Mouse (Mus musculus): ENCODE results near the gene Ubald2. TPM values are rescaled to one million over a fixed set of nuclear protein-coding genes. Genes with fewer than 3 reads are reported as not detected.
A peak's percentile ranks its signal among the peaks of the same experiment; 100 is the strongest.

The Ubald2 gene
- polyA plus RNA-seq, 1 experiment from 2014 or later: 36.3 TPM

DNA sequence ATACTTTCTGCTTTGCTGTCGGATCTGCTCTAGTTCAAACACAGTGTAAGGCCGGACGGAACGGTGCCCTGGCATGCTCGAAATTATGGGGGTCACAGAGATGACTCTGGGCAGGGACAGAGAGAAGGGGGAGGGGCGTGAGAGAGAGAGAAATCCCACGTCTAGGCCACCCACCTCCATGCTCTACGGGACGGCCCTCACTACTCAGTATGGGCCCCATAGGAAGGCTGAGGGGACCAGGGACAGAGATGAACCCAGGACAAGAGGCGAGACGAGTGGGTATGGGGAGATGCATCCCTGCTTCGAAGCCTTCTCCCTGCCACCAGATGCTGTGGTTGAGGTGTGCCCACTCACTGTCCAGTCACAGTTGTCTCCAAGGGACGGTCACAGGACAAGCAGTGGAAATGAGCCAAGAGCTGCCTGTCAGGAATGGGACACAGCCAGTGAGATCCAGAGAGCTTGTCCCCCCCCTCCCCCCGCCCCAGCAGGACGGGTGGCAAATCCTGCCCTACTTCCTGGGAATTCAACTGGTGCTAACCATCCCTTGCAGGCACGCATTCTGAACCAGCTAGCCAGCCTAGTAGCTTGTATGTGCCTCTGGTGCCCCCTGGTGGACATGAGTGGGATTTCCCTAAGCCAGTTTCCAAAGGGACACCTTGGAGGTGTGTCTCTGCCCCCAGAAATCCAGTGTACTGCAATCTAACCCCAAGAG lies 11.9 kb downstream of the Ubald2 start:
- H3K9ac ChIP-seq (ENCODE audit: low read depth, low read length): no peak overlapping the region
- H3K9me3 ChIP-seq (replicated peaks; ENCODE audit: control insufficient read depth, low read length, poor library complexity, severe bottlenecking): peaks cover 3% of the 10 kb centered on the region
- H3K36me3 ChIP-seq (ENCODE audit: control insufficient read depth, insufficient read depth, low read length): no peaks in the 10 kb centered on the region
- no peak overlapping the region for H3K27ac ChIP-seq (ENCODE audit: low read length)
- no peak overlapping the region for H3K4me3 ChIP-seq (ENCODE audit: low read depth, low read length)
- H3K27me3 ChIP-seq (ENCODE audit: control insufficient read depth, insufficient read depth, low read depth, low read length): peaks cover 13% of the 10 kb centered on the region
- H3K4me2 ChIP-seq (ENCODE audit: low read length): no peak overlapping the region
- WGBS: 30% methylated on average over 16 of the region's 16 CpGs
- peak; percentile 52 for ATAC-seq
- H3K4me1 ChIP-seq (ENCODE audit: control insufficient read depth, insufficient read depth, low read length): 0 out of 2 replicates have a peak, but pooled peaks cover 2% of the 10 kb centered on the region

DNA sequence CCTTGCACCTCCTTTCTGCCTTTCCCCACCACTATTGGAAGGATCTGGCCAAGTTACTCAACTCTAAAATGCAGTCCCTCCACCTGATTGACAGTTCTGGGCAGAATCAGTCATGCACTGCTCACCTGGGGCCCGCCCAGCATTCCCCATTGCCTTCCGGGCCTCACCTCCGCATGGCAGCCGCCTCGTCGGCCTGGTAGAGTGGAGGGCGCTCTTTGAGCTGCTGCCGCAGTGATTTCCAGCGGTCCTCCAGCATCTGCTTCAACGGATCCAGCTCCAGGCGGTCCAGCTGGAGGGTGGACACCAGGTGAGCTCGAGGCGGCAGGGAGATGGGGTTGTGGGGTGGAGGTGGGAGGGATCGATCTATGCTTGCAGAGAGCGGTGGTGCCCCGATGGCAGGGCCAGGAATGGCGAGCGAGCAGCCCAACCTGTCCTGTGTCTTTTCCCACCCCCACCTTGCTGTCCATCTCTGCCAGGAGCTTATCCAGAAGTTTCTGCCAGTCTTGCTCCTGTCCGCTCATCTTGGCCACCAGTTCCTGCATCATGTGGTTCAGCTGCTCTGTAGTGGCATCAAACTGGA lies 12.5 kb downstream of the Ubald2 start:
- Histone ChIP-seq H3K9ac (ENCODE audit: low read depth, low read length) (peak overlapping the region; percentile 50; the same call in 1 of the 2 replicates), H3K4me3 (ENCODE audit: low read depth, low read length) (no peak overlapping the region), H3K4me2 (ENCODE audit: low read length) (0 out of 2 replicates have a peak overlapping the region, but pooled peaks have one; percentile 16), H3K27ac (ENCODE audit: low read length) (no peak overlapping the region), H3K36me3 (ENCODE audit: control insufficient read depth, insufficient read depth, low read length) (no peaks in the 10 kb centered on the region), H3K4me1 (ENCODE audit: control insufficient read depth, insufficient read depth, low read length) (0 out of 2 replicates have a peak, but pooled peaks cover 2% of the 10 kb centered on the region), H3K27me3 (ENCODE audit: control insufficient read depth, insufficient read depth, low read depth, low read length) (peaks cover 13% of the 10 kb centered on the region), H3K9me3 (replicated peaks; ENCODE audit: control insufficient read depth, low read length, poor library complexity, severe bottlenecking) (peaks cover 3% of the 10 kb centered on the region)
- ATAC-seq: peak; percentile 57
- WGBS: 17% methylated on average over 19 of the region's 19 CpGs

DNA sequence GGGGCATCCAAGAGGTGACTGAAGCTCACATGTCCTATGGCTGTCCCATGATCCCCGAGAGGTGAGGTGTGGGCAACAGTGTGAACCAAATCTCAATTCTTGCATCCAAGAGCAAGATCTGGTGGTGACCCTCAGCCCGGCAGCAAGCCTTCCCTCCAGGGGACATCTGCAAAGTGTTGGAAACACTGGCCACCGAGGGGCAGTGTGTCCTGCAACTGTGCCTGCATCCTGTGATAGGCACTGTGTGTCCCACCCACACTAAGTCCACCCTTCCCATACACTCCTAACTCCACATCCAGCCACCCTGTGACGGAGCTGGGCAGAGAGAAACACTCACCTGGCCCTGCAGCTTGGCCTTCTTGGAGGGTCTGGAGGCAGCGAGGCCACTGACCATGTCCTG lies 13.9 kb downstream of the Ubald2 start:
- Histone ChIP-seq H3K4me1 (ENCODE audit: control insufficient read depth, insufficient read depth, low read length) (0 out of 2 replicates have a peak, but pooled peaks cover 2% of the 10 kb centered on the region), H3K9ac (ENCODE audit: low read depth, low read length) (no peak overlapping the region), H3K27me3 (ENCODE audit: control insufficient read depth, insufficient read depth, low read depth, low read length) (peaks cover 13% of the 10 kb centered on the region), H3K27ac (ENCODE audit: low read length) (no peak overlapping the region), H3K4me3 (ENCODE audit: low read depth, low read length) (no peak overlapping the region), H3K9me3 (replicated peaks; ENCODE audit: control insufficient read depth, low read length, poor library complexity, severe bottlenecking) (peaks cover 3% of the 10 kb centered on the region), H3K36me3 (ENCODE audit: control insufficient read depth, insufficient read depth, low read length) (no peaks in the 10 kb centered on the region), H3K4me2 (ENCODE audit: low read length) (no peak overlapping the region)
- ATAC-seq: no peak
- 65% methylated on average over 5 of the region's 5 CpGs for WGBS

DNA sequence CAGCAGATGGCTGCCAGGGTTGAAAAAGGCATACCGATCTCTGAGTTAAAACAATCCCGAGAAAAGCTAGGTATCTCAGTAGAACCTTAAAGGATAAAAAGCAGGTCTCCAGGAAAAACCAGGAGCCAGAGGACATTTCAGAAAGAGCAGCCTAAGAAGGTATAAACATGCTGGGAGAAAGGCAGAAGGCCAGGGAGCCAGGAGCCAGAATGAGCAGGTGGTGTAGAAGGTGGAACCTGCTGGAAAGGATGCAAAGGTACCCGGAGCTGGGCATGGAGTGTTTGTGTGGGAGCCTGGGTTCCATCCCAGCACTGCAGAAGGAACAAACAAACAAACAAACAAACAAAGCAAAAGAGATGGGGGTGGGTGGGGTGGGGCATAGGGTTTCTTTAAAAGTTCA lies 15.4 kb downstream of the Ubald2 start:
- 99% methylated on average over 3 of the region's 3 CpGs for WGBS
- Histone ChIP-seq H3K9ac (ENCODE audit: low read depth, low read length) (no peak overlapping the region), H3K9me3 (replicated peaks; ENCODE audit: control insufficient read depth, low read length, poor library complexity, severe bottlenecking) (peaks cover 3% of the 10 kb centered on the region), H3K4me3 (ENCODE audit: low read depth, low read length) (no peak overlapping the region), H3K4me2 (ENCODE audit: low read length) (no peak overlapping the region), H3K4me1 (ENCODE audit: control insufficient read depth, insufficient read depth, low read length) (0 out of 2 replicates have a peak, but pooled peaks cover 2% of the 10 kb centered on the region), H3K27me3 (ENCODE audit: control insufficient read depth, insufficient read depth, low read depth, low read length) (peaks cover 13% of the 10 kb centered on the region), H3K36me3 (ENCODE audit: control insufficient read depth, insufficient read depth, low read length) (no peaks in the 10 kb centered on the region), H3K27ac (ENCODE audit: low read length) (no peak overlapping the region)
- no peak for ATAC-seq

DNA sequence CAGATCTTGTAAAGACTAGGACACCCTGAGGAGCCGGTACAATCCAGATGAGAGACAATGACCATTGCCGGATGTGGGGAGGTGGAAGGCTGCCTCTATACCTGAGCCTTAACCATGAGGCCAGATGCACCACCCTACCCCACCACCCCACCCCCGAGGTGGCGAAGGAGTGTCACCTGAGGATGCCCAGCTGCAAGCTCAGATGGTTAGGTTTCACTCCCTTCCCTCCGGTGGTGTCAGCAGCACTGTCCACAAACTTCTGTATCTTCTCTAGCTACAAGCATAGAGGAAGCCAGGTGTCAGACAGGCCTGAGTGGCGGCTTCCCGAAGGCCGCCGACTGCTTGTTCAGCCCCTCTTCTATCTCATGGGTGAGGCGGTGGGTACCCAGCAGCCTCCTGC lies 20.0 kb downstream of the Ubald2 start:
- no peaks in the 10 kb centered on the region for H3K27me3 ChIP-seq (ENCODE audit: control insufficient read depth, insufficient read depth, low read depth, low read length)
- H3K4me3 ChIP-seq (ENCODE audit: low read depth, low read length): no peak overlapping the region
- ATAC-seq: no peak
- no peak overlapping the region for H3K27ac ChIP-seq (ENCODE audit: low read length)
- peaks cover 3% of the 10 kb centered on the region for H3K9me3 ChIP-seq (replicated peaks; ENCODE audit: control insufficient read depth, low read length, poor library complexity, severe bottlenecking)
- no peak overlapping the region for H3K4me2 ChIP-seq (ENCODE audit: low read length)
- H3K4me1 ChIP-seq (ENCODE audit: control insufficient read depth, insufficient read depth, low read length): no peaks in the 10 kb centered on the region
- WGBS: 93% methylated on average over 10 of the region's 10 CpGs
- H3K9ac ChIP-seq (ENCODE audit: low read depth, low read length): no peak overlapping the region
- no peaks in the 10 kb centered on the region for H3K36me3 ChIP-seq (ENCODE audit: control insufficient read depth, insufficient read depth, low read length)

DNA sequence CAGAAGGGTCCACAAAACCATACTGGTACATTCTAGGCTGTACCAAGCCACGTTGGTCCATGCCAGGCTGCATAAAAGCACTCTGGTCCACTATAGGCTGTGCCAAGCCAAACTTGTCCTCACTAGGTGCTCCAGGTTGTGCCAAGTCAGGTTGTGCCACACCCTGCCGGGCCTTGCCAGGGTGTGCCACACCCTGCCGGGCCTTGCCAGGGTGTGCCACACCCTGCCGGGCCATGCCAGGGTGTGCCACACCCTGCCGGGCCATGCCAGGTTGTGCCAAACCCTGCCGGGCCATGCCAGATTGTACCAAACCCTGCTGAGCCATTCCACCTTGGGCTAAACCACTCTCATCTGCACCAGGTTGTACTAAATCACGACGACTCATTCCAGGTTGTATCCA lies 22.3 kb downstream of the Ubald2 start:
- Histone ChIP-seq H3K27me3 (ENCODE audit: control insufficient read depth, insufficient read depth, low read depth, low read length) (no peaks in the 10 kb centered on the region), H3K4me2 (ENCODE audit: low read length) (no peak overlapping the region), H3K27ac (ENCODE audit: low read length) (no peak overlapping the region), H3K9me3 (replicated peaks; ENCODE audit: control insufficient read depth, low read length, poor library complexity, severe bottlenecking) (no peaks in the 10 kb centered on the region), H3K4me1 (ENCODE audit: control insufficient read depth, insufficient read depth, low read length) (no peaks in the 10 kb centered on the region), H3K9ac (ENCODE audit: low read depth, low read length) (no peak overlapping the region), H3K4me3 (ENCODE audit: low read depth, low read length) (no peak overlapping the region), H3K36me3 (ENCODE audit: control insufficient read depth, insufficient read depth, low read length) (no peaks in the 10 kb centered on the region)
- WGBS: 85% methylated on average over 8 of the region's 8 CpGs
- ATAC-seq: no peak

DNA sequence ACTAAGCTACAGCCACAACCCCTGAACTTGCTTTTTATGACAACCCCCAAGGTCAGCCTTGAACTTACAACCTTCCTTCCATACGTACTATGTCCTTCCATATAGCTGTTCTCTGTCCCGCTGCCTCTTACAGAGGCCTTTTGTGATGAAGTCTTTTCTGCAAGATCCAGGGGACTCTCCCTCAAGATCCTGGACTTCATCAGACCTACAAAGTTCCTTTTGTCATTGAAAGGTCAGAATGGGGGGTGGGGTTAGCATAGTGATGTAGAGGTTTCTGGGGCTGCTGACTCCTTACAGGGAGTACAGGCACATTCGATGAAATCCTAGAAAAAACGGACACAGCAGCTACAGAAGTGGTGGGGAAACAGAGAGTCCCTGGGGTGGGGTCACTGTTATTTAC lies 25.9 kb downstream of the Ubald2 start:
- Histone ChIP-seq H3K27me3 (ENCODE audit: control insufficient read depth, insufficient read depth, low read depth, low read length) (no peaks in the 10 kb centered on the region), H3K36me3 (ENCODE audit: control insufficient read depth, insufficient read depth, low read length) (no peaks in the 10 kb centered on the region), H3K27ac (ENCODE audit: low read length) (no peak overlapping the region), H3K4me1 (ENCODE audit: control insufficient read depth, insufficient read depth, low read length) (no peaks in the 10 kb centered on the region), H3K9ac (ENCODE audit: low read depth, low read length) (no peak overlapping the region), H3K4me3 (ENCODE audit: low read depth, low read length) (no peak overlapping the region), H3K4me2 (ENCODE audit: low read length) (no peak overlapping the region), H3K9me3 (replicated peaks; ENCODE audit: control insufficient read depth, low read length, poor library complexity, severe bottlenecking) (no peaks in the 10 kb centered on the region)
- no peak for ATAC-seq
- 54% methylated on average over 4 of the region's 4 CpGs for WGBS

DNA sequence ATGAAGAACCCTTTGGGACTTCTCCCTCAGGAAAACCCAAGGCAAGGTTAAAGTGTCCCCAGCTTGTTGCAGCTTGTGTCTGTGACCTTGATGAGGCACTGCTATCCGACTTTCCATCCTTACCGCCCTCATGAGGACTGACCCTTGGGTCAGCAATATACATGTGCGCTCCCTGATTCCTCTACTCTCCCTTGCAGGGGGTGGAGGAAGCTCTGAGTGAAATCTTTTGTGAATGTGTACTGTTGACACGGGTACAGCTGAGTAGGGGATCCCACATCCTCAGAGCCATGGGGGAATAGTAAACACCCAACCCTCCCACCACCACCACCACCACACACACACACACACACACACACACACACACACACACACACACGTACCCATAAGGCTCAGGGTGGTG lies 29.4 kb downstream of the Ubald2 start:
- WGBS: 58% methylated on average over 5 of the region's 5 CpGs
- no peak overlapping the region for H3K4me2 ChIP-seq (ENCODE audit: low read length)
- H3K9me3 ChIP-seq (replicated peaks; ENCODE audit: control insufficient read depth, low read length, poor library complexity, severe bottlenecking): no peaks in the 10 kb centered on the region
- no peaks in the 10 kb centered on the region for H3K27me3 ChIP-seq (ENCODE audit: control insufficient read depth, insufficient read depth, low read depth, low read length)
- ATAC-seq: no peak
- H3K4me3 ChIP-seq (ENCODE audit: low read depth, low read length): no peak overlapping the region
- no peaks in the 10 kb centered on the region for H3K4me1 ChIP-seq (ENCODE audit: control insufficient read depth, insufficient read depth, low read length)
- no peak overlapping the region for H3K9ac ChIP-seq (ENCODE audit: low read depth, low read length)
- H3K36me3 ChIP-seq (ENCODE audit: control insufficient read depth, insufficient read depth, low read length): no peaks in the 10 kb centered on the region
- H3K27ac ChIP-seq (ENCODE audit: low read length): no peak overlapping the region

DNA sequence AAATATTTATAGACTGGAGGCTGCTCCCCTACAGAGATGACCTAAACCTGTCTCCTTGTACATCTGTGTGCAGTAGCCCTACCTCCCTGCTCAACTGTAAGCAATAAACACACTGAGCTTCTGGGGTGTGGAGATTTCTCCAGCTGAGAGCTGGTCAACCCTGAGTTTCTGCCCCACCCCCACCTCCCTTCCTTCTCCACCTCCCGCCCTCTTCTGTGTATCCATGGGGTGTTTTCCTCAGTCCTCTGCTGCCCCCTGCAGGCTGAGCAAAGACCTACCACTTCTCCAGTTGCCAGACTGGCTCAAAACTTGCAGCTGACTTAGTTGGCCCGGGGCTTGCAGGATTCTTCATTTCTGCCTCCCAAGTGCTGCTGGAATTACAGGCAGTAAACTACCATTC lies 29.9 kb downstream of the Ubald2 start:
- H3K9ac ChIP-seq (ENCODE audit: low read depth, low read length): no peak overlapping the region
- H3K27ac ChIP-seq (ENCODE audit: low read length): no peak overlapping the region
- H3K4me1 ChIP-seq (ENCODE audit: control insufficient read depth, insufficient read depth, low read length): no peaks in the 10 kb centered on the region
- H3K4me3 ChIP-seq (ENCODE audit: low read depth, low read length): no peak overlapping the region
- no peaks in the 10 kb centered on the region for H3K9me3 ChIP-seq (replicated peaks; ENCODE audit: control insufficient read depth, low read length, poor library complexity, severe bottlenecking)
- H3K27me3 ChIP-seq (ENCODE audit: control insufficient read depth, insufficient read depth, low read depth, low read length): no peaks in the 10 kb centered on the region
- 9% methylated on average over 2 of the region's 2 CpGs for WGBS
- ATAC-seq: no peak
- H3K4me2 ChIP-seq (ENCODE audit: low read length): no peak overlapping the region
- H3K36me3 ChIP-seq (ENCODE audit: control insufficient read depth, insufficient read depth, low read length): no peaks in the 10 kb centered on the region
